Mouse (Mus musculus) forelimb bud, embryonic 11.5 days (tissue): ENCODE measurements around the gene Rps15a.

Experiments
- DNase-seq: peaks from one replicate; pipeline ENCODE4 v3.0.0-alpha.2; 2012; ENCODE audit warnings: low read depth, low spot score

Gene Rps15a

GRCm38 (mm10) chr7:118115877-118116568 is at the start of gene Rps15a:
Rps15a (minus strand) TSS chr7:118116188.
- peak; percentile 97 for DNase-seq

GRCm38 (mm10) chr7:118163006-118163405 is 47.0 kb upstream of the Rps15a start:
- no peak for DNase-seq

GRCm38 (mm10) chr7:118160121-118160520 is 44.1 kb upstream of the Rps15a start:
- DNase-seq = no peak

- no peak for DNase-seq
These were observed 40.5 kb upstream of the Rps15a start for GRCm38 (mm10) chr7:118156461-118156860.

GRCm38 (mm10) chr7:118154150-118154549 is 38.2 kb upstream of the Rps15a start:
- no peak for DNase-seq

GRCm38 (mm10) chr7:118143602-118144001 is 27.6 kb upstream of the Rps15a start:
- no peak for DNase-seq

GRCm38 (mm10) chr7:118143123-118143522 is 27.1 kb upstream of the Rps15a start:
- DNase-seq = no peak

GRCm38 (mm10) chr7:118141271-118141670 is 25.3 kb upstream of the Rps15a start:
- no peak for DNase-seq

- no peak for DNase-seq
These were observed 19.1 kb upstream of the Rps15a start for GRCm38 (mm10) chr7:118135128-118135527.

GRCm38 (mm10) chr7:118129430-118130041 is 13.5 kb upstream of the Rps15a start, which contains the start of gene Arl6ip1:
Arl6ip1 (minus strand) TSS chr7:118129662.
- DNase-seq = peak; percentile 99

- no peak for DNase-seq
These were observed 13.0 kb upstream of the Rps15a start for GRCm38 (mm10) chr7:118128925-118129429.

- DNase-seq = no peak
These were observed 10.4 kb upstream of the Rps15a start for GRCm38 (mm10) chr7:118126219-118126875.

GRCm38 (mm10) chr7:118125736-118126135 is 9.7 kb upstream of the Rps15a start:
- no peak for DNase-seq

- DNase-seq = no peak
These were observed 7.8 kb upstream of the Rps15a start for GRCm38 (mm10) chr7:118123512-118124411.

- no peak for DNase-seq
These were observed 6.2 kb upstream of the Rps15a start for GRCm38 (mm10) chr7:118122235-118122634.

- no peak for DNase-seq
These were observed 4.7 kb upstream of the Rps15a start for GRCm38 (mm10) chr7:118120654-118121053.

GRCm38 (mm10) chr7:118119946-118120345 is 4.0 kb upstream of the Rps15a start:
- no peak for DNase-seq

- no peak for DNase-seq
These were observed 3.2 kb upstream of the Rps15a start for GRCm38 (mm10) chr7:118119142-118119541.

- no peak for DNase-seq
These were observed 2.4 kb upstream of the Rps15a start for GRCm38 (mm10) chr7:118118426-118118825.

GRCm38 (mm10) chr7:118117539-118118210 is 1.7 kb upstream of the Rps15a start:
- DNase-seq = no peak
